Mouse (Mus musculus) cerebellum, postnatal 36 days (tissue): Measurements from ENCODE around the gene Msmp.

Experiments used
- DNase-seq, 2 experiments: peaks; one replicate each; pipeline ENCODE4 v3.0.0; 2021 to 2022; ENCODE audit warnings: mixed read lengths in 2 of 2

The Msmp gene

GRCm38 (mm10) chr4:43593453-43593852 lies 9.2 kb upstream of the Msmp start:
- DNase-seq: no peak

GRCm38 (mm10) chr4:43591961-43592360 lies 7.7 kb upstream of the Msmp start:
- no peak for DNase-seq

GRCm38 (mm10) chr4:43591543-43591942 lies 7.2 kb upstream of the Msmp start:
- DNase-seq: no peak

GRCm38 (mm10) chr4:43587681-43588080 lies 3.4 kb upstream of the Msmp start:
- no peak for DNase-seq

- DNase-seq: no peak
Observed at GRCm38 (mm10) chr4:43586411-43586810, 2.1 kb upstream of the Msmp start.

GRCm38 (mm10) chr4:43585682-43586081 lies 1.4 kb upstream of the Msmp start:
- DNase-seq: no peak

GRCm38 (mm10) chr4:43583421-43583820 lies 873 bp downstream of the Msmp start:
- DNase-seq: no peak

- no peak for DNase-seq
Observed at GRCm38 (mm10) chr4:43582241-43582640, 2.1 kb downstream of the Msmp start.

- DNase-seq: no peak
Observed at GRCm38 (mm10) chr4:43581381-43581780, 2.9 kb downstream of the Msmp start.

- no peak for DNase-seq
Observed at GRCm38 (mm10) chr4:43580721-43581120, 3.6 kb downstream of the Msmp start.

- DNase-seq: no peak
Observed at GRCm38 (mm10) chr4:43579731-43580130, 4.6 kb downstream of the Msmp start.

GRCm38 (mm10) chr4:43579256-43579655 lies 5.0 kb downstream of the Msmp start:
- DNase-seq: no peak

- DNase-seq: peak; percentile 87
Observed at GRCm38 (mm10) chr4:43578376-43579204, 5.7 kb downstream of the Msmp start, which contains the start of the genes Rgp1 and Gba2. Rgp1 (plus strand) TSS chr4:43578715. Gba2 (minus strand) TSS chr4:43578873.

- DNase-seq: no peak
Observed at GRCm38 (mm10) chr4:43577237-43577881, 6.9 kb downstream of the Msmp start.

GRCm38 (mm10) chr4:43575356-43575755 lies 8.9 kb downstream of the Msmp start:
- no peak for DNase-seq

- DNase-seq: no peak
Observed at GRCm38 (mm10) chr4:43573561-43573960, 10.7 kb downstream of the Msmp start.

- no peak for DNase-seq
Observed at GRCm38 (mm10) chr4:43571395-43572045, 12.8 kb downstream of the Msmp start.

- no peak for DNase-seq
Observed at GRCm38 (mm10) chr4:43567140-43567539, 17.2 kb downstream of the Msmp start.

- DNase-seq: no peak
Observed at GRCm38 (mm10) chr4:43564231-43564630, 20.1 kb downstream of the Msmp start.

GRCm38 (mm10) chr4:43563601-43563875 lies 20.8 kb downstream of the Msmp start:
- no peak for DNase-seq

GRCm38 (mm10) chr4:43562769-43563600 lies 21.3 kb downstream of the Msmp start:
- DNase-seq: no peak

GRCm38 (mm10) chr4:43561997-43562768 lies 22.1 kb downstream of the Msmp start, which contains the start of the genes Creb3 and Tln1:
Creb3 (plus strand) TSS chr4:43562332.
Tln1 (minus strand) TSS chr4:43562691.
- DNase-seq: peak; percentile 94 to 95
